Mouse (Mus musculus): ENCODE measurements around the gene Prkce. TPM values are rescaled to one million over a fixed set of nuclear protein-coding genes. Genes with fewer than 3 reads are reported as not detected.

Gene Prkce
- polyA plus RNA-seq, 1 experiment from 2014 or later: 1.1 TPM

DNA sequence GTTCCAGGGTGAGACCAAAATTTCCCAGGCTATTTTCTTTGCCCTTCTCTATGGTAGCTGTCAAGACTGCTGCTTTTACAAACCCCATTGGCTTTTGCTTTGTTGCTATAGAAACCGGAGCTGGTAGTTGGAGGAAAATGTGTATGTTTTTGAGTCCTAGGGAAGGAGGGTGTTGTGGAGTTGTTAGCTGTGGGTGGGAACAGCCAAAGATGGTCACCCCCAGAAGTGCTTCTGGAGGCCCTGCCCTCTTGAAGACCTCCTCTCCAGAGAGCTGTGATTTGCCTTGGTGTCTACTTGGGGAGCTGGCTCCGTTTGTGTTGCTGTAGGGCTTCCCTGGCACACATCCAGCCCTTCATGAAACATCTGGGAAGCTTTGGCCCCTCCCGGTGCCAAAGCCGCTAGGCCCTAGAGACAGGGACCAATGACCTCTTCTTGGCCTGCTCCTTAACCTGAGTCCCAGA lies 203.5 kb downstream of the Prkce start:
- Histone ChIP-seq H3K27ac (no peak overlapping the region), H3K79me2 (ENCODE audit: inconsistent target) (no peaks in the 10 kb centered on the region), H3K36me3 (ENCODE audit: inconsistent target) (no peaks in the 10 kb centered on the region), H3K4me3 (ENCODE audit: inconsistent target) (no peak overlapping the region)
- WGBS (ENCODE audit: missing documents): 73% methylated on average over 2 of the region's 4 CpGs

DNA sequence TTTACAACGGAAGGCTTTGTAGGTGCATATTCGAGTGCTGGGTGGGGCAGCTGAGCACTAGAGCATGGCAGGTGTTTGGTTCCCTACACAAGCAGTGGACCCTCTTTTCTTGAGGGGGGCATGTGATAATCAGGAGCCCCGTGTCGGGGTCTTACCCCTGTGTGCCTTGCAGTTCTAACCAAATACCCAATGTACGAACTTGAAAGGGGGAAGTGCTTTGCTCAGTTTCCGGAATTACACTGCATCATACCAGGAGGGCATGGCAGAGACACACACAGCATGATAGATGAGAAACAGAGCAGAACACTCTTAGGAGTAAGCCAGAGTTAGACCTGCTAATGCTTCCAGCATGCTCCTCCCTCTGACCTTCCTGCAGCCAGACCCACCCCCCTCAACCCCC lies 208.8 kb downstream of the Prkce start:
- no peak overlapping the region for H3K4me3 ChIP-seq (ENCODE audit: inconsistent target)
- WGBS (ENCODE audit: missing documents): 44% methylated on average over 6 of the region's 6 CpGs
- H3K79me2 ChIP-seq (ENCODE audit: inconsistent target): no peaks in the 10 kb centered on the region
- H3K27ac ChIP-seq: no peak overlapping the region
- H3K36me3 ChIP-seq (ENCODE audit: inconsistent target): no peaks in the 10 kb centered on the region

DNA sequence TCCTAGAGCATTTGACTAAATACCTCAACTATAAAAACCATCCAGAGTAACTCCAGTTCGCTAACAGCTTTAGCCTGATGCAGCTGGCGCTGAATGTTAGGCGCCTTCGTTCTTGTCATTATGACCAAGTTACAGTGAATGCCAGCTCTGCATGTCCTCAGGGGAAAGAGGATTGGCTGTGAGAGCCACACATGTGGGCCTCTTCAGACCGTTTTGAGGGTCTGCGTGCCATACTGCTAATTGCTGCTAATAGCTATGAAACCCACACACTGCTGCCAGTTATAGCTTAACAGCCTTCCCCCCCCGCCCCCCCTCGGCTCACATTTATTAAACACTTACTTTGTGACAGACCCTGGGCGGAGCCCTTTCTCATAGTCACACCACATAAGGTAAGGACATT lies 210.3 kb downstream of the Prkce start:
- H3K27ac ChIP-seq: no peak overlapping the region
- WGBS (ENCODE audit: missing documents): 93% methylated on average over 9 of the region's 9 CpGs
- H3K36me3 ChIP-seq (ENCODE audit: inconsistent target): no peaks in the 10 kb centered on the region
- no peaks in the 10 kb centered on the region for H3K79me2 ChIP-seq (ENCODE audit: inconsistent target)
- no peak overlapping the region for H3K4me3 ChIP-seq (ENCODE audit: inconsistent target)

DNA sequence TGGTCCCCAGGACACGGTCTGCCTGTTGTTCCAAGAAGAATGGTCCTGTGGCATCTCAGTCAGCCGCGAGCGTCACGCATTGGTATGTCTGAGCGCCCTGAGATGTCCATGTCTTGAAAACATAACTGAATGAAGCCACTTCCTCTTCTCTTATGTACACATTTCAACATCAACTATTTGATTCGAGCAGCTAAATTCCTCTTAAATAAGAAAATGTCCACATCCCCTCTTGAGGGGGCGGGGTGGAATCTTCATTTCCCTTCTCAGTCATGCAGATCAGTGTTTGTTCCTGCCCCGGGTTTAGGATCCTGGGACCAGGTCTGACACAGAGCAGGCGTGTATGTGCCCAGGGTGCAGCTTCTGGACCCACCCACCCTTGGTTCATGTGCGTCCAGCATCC lies 211.0 kb downstream of the Prkce start:
- H3K4me3 ChIP-seq (ENCODE audit: inconsistent target): no peak overlapping the region
- no peaks in the 10 kb centered on the region for H3K79me2 ChIP-seq (ENCODE audit: inconsistent target)
- H3K36me3 ChIP-seq (ENCODE audit: inconsistent target): no peaks in the 10 kb centered on the region
- WGBS (ENCODE audit: missing documents): 9% methylated on average over 11 of the region's 11 CpGs
- H3K27ac ChIP-seq: no peak overlapping the region

DNA sequence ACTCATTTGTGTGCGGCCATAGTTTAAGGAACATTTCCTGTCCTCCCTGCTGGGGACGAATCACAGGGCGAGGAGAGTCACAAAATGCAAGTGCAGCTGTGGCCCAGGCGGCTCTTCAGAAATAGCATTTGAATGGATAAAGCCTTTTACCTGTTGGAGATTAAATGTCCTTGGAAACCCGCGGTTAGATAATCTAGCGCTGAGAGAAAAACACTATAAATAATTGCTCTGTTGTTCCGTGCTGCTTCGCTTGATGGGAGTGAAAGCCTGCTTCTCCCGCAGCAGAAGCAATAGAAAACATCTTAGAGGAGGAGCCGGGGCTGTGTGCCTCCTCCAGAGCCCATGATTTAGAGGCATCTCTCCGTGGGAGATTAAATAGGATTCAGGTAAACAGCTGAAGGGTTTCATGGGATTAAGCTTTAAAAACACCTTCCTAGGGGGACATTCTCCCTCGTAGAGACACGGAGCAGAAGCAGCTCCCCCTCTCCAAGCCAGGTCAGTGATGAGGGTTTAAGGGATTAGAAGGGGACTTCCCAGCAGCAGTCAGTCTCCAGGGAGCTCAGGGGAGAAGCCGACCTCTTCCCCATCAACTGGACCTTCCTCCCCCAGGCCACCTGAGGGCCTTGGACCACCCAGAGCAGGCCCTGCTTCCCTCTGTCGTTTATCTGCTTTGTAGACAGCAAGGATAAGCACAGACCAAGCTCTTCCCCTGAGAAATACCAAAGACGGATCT lies 212.0 kb downstream of the Prkce start:
- Histone ChIP-seq H3K79me2 (ENCODE audit: inconsistent target) (no peaks in the 10 kb centered on the region), H3K36me3 (ENCODE audit: inconsistent target) (no peaks in the 10 kb centered on the region), H3K27ac (no peak overlapping the region), H3K4me3 (ENCODE audit: inconsistent target) (no peak overlapping the region)
- WGBS (ENCODE audit: missing documents): 88% methylated on average over 16 of the region's 17 CpGs

DNA sequence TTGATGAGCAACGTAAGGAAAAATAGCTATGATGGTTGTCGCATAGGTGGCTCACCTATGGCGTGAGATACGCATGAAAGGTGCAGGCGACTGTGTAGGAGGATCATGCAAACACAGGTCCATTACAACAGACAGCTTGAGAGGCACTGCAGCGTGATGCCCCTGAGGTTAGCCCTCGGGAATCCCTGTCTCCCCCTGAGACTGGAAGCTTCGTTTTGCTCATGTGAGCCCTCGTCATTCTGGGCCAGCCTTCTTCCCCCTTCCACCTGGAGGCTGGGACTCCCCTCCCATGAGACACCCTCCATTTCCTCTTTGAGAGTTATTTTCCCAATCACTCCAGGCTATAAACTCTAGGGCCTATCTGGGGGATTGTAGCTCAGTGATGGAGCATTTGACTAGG lies 213.9 kb downstream of the Prkce start:
- no peak overlapping the region for H3K27ac ChIP-seq
- H3K79me2 ChIP-seq (ENCODE audit: inconsistent target): no peaks in the 10 kb centered on the region
- no peaks in the 10 kb centered on the region for H3K36me3 ChIP-seq (ENCODE audit: inconsistent target)
- H3K4me3 ChIP-seq (ENCODE audit: inconsistent target): no peak overlapping the region
- WGBS (ENCODE audit: missing documents): 94% methylated on average over 9 of the region's 9 CpGs

DNA sequence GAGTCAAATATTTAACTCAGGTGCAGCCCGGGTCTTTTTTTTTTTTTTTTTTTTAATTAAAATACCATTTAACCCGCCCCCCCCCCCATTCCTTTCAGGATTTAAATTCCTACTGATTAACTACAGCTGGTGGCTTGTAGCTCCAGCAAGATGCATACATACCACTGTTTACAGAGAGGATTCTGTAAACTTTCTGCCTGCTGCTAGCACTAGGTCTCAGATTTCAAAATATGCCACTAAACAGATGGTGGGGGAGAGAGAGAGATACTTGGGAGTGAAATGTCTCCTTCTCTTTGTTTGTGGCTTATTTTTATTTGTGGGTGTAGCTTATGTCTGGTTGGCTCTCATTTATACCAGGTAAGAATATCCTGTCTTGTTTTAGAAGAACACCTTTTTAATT lies 215.3 kb downstream of the Prkce start:
- H3K36me3 ChIP-seq (ENCODE audit: inconsistent target): no peaks in the 10 kb centered on the region
- WGBS (ENCODE audit: missing documents): 71% methylated on average over 1 of the region's 2 CpGs
- H3K27ac ChIP-seq: no peak overlapping the region
- H3K79me2 ChIP-seq (ENCODE audit: inconsistent target): no peaks in the 10 kb centered on the region
- no peak overlapping the region for H3K4me3 ChIP-seq (ENCODE audit: inconsistent target)

DNA sequence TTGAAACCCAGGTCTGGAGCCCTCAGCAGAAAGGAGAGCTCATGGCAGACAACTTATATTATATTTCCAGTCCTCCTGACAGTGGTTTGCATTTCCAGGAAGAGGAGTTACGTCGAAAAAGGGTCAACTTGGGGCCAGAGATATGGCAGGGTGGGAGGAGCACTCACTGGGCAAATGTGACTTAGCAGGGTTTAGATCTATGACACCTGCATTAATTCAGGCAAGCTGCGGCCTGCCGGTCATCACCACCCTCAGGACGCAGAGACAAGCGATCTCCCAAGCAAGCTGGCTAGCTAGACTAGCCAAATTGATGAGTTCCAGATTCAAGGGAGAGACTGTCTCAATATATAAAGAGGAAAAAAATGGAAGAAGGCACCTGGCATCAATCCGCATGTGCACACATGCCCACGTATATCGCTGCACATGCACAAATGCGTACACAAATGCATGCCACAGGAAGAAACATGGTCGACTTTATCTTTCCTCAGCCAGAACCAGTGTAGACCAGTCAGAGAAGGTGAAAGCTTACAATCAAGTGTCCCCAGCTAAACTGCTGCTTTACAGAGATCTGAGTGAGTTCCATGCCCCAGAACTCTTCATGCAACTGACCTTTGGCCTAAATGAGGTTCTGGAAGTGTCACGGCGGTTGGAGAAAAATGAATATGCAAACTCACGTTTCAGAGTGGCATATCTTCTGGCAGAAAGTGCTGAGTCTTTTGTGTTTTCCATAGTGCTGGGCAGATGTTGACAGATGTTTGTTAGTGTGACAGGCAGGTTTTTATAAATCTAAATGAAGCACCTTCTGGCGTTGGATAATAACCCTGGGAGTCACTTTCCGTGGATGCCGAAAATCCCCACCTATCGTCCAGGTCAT lies 216.4 kb downstream of the Prkce start:
- Histone ChIP-seq H3K4me3 (ENCODE audit: inconsistent target) (no peak overlapping the region), H3K36me3 (ENCODE audit: inconsistent target) (no peaks in the 10 kb centered on the region), H3K27ac (no peak overlapping the region), H3K79me2 (ENCODE audit: inconsistent target) (no peaks in the 10 kb centered on the region)
- WGBS (ENCODE audit: missing documents): 95% methylated on average over 18 of the region's 18 CpGs

DNA sequence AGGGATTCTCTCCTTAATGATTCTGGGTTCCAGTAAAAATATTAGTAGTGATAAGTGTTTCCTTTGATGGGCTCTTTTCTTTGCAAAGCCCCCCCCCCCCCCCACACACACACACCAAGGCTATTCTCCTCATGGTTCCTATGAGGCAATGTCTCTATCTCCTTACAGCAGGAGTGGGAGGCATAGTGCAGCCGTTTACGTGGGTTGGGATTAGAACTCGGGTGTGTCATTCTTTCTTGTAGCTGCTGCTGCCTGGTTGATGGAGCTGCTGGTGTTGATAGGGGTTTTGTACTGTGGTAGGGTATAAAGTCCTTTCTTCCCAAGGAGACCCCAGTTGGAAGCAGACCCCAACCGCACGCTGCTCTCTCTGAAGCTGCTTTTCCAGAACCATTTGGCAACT lies 224.9 kb downstream of the Prkce start:
- Histone ChIP-seq H3K4me3 (ENCODE audit: inconsistent target) (no peak overlapping the region), H3K36me3 (ENCODE audit: inconsistent target) (no peaks in the 10 kb centered on the region), H3K27ac (no peak overlapping the region), H3K79me2 (ENCODE audit: inconsistent target) (no peaks in the 10 kb centered on the region)
- 93% methylated on average over 5 of the region's 5 CpGs for WGBS (ENCODE audit: missing documents)

DNA sequence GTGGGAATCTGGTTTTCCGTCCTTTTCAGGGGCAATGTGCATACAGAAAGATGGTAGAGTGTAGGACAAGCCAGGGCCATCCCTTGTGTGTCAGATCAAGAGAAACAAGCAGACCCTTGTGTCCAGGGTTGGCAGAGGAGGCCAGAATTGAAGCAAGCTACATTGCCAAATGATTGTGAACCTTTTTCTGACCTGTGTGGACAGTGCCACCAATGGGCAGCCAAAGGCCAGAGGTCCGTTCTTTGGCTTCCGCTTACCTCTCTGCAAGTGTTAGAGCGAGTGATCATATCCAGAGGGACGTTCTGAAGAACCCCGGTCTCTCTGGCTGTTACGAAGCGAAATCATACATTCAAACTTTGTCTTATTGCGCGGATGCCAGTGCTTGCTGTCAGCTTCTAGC lies 225.6 kb downstream of the Prkce start:
- no peaks in the 10 kb centered on the region for H3K36me3 ChIP-seq (ENCODE audit: inconsistent target)
- H3K27ac ChIP-seq: no peak overlapping the region
- no peaks in the 10 kb centered on the region for H3K79me2 ChIP-seq (ENCODE audit: inconsistent target)
- no peak overlapping the region for H3K4me3 ChIP-seq (ENCODE audit: inconsistent target)
- WGBS (ENCODE audit: missing documents): 90% methylated on average over 10 of the region's 10 CpGs

DNA sequence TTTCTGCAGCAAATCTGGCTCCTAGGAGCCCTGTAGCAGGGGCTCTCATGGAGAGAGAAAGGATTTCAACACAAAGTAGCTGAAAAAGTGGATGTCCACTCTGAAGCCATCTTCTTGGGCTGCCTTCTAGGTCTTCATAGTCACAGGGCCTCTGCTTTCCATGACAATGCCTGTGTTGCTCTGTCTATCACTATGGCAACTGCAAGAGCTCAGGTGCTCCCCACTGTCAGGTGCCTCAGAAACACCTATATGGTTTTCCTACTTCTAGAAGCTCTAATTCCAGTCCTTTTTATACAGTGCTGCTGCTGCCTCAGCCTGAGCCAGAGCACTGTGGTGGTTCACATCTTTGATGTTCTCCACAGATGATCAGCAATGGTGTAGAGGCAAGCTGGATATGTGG lies 229.5 kb downstream of the Prkce start:
- no peak overlapping the region for H3K4me3 ChIP-seq (ENCODE audit: inconsistent target)
- H3K36me3 ChIP-seq (ENCODE audit: inconsistent target): no peaks in the 10 kb centered on the region
- no peaks in the 10 kb centered on the region for H3K79me2 ChIP-seq (ENCODE audit: inconsistent target)

DNA sequence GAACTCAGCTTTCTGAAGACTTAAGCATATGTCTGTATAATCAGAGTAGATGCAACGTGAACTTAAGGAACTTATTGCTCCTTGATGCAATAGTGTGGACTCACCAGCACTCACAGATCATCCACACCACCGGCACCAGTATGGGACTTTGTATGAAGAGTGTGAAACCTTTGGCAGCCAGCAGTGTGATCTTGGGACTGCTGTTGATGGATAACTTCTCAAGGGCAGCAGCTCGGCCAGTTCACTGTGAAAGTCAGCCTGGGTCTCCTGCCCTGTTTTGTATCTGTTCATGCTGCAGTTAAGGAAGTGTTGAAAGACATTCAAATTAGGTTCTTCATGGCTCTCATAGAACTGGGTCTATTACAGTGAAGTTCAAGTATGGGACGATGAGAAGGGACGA lies 230.1 kb downstream of the Prkce start:
- Histone ChIP-seq H3K79me2 (ENCODE audit: inconsistent target) (no peaks in the 10 kb centered on the region), H3K27ac (no peak overlapping the region), H3K4me3 (ENCODE audit: inconsistent target) (no peak overlapping the region), H3K36me3 (ENCODE audit: inconsistent target) (no peaks in the 10 kb centered on the region)
- WGBS (ENCODE audit: missing documents): 76% methylated on average over 5 of the region's 5 CpGs

More for the DNA sequence above, 229.5 kb downstream of the Prkce start:
- H3K27ac ChIP-seq: no peak overlapping the region

DNA sequence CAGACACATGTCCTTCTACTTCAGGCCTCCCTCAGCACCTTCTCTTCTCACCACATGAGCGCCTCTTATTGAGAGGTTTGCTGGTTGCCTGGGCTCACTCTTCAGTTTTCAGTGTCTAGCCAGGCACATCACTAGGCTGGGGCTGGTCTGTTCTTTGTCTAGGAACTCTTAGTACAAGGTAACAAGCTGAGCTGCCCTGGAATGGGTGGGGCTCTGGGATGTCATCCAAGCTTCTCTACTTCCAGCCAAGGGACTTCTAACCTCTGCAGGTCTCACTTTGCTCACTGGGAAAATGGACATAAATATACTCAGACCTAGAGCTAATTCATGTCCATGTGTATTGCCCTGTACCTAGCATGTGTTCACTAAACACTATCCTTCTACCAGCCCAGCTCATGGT lies 230.6 kb downstream of the Prkce start:
- Histone ChIP-seq H3K27ac (no peak overlapping the region), H3K79me2 (ENCODE audit: inconsistent target) (no peaks in the 10 kb centered on the region), H3K4me3 (ENCODE audit: inconsistent target) (no peak overlapping the region), H3K36me3 (ENCODE audit: inconsistent target) (no peaks in the 10 kb centered on the region)
- 100% methylated on average over 1 of the region's 1 CpGs for WGBS (ENCODE audit: missing documents)

DNA sequence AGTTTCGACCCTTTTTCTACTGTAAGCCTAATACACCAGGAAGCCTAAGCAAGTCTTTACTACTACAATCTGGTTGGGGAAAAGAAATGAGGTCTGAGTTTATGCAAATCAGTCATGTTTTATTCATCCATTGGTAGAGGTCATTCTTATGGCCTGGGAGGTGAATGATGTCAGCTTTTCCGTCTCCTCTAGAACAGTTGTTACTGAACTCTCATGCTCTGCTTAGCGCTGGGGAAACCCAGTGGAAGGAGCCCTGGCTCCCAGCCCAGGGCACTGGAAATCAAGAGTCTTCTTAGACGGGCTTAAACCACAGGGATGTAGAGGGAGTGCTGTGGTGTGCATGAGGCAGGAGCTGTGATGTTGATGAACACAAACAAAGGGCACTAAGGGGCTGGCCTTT lies 232.4 kb downstream of the Prkce start:
- Histone ChIP-seq H3K36me3 (ENCODE audit: inconsistent target) (no peaks in the 10 kb centered on the region), H3K4me3 (ENCODE audit: inconsistent target) (no peak overlapping the region), H3K79me2 (ENCODE audit: inconsistent target) (no peaks in the 10 kb centered on the region), H3K27ac (no peak overlapping the region)
- 94% methylated on average over 3 of the region's 4 CpGs for WGBS (ENCODE audit: missing documents)

DNA sequence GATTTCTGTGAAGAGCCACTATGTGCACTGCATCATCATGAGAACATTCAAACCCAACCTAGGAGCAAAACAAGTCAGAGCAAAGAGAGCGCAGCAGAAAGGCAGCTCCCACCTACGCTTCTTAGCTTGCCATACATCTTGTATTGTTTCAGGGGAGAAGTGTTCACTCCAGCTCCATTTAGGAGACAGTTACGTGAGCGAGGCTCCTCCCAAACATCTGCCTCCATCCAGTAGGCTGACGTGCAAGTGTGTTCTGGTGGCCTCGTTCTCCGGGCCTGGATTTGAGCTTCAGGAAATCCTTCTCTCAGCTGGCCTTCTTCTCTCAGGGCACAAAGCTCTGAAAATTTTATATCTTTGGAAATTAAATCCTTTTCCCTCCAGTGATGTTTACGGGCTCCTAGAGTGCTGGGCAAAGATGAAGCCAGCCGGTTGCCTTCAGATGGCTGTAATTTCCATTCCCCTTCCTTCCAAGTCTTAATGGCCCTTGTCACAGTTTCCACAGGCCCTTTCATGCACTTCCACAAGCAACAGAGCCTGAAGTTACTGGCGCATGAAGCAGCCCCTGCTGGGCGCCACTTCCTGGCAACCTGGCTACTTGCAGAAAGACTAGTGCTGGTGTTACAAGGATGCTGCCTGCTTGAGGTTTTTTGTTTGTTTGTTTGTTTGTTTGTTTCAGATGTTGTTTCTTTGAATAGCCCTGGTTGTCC lies 237.4 kb downstream of the Prkce start:
- Histone ChIP-seq H3K27ac (no peak overlapping the region), H3K4me3 (ENCODE audit: inconsistent target) (no peak overlapping the region), H3K36me3 (ENCODE audit: inconsistent target) (no peaks in the 10 kb centered on the region), H3K79me2 (ENCODE audit: inconsistent target) (no peaks in the 10 kb centered on the region)
- WGBS (ENCODE audit: missing documents): 94% methylated on average over 11 of the region's 11 CpGs
